Mouse (Mus musculus) pancreas, adult 10 weeks (tissue): Measurements from ENCODE around the gene Med23. TPM values are rescaled to one million over a fixed set of nuclear protein-coding genes. Genes with fewer than 3 reads are reported as not detected.

Source experiments
- polyA plus RNA-seq: library from polyadenylated mRNA; stranded (reverse); fragments of 350-450 nt; fragmentation: Illumina TruSeq; extraction: RNeasy Lipid Tissue Mini Kit (QIAGEN cat#74804); gene quantifications from one replicate; pipeline ENCODE4 v1.2.3, GENCODE M21; 2015; ENCODE audit warnings: low read depth, low replicate concordance; ENCODE audit not compliant: insufficient read depth

The Med23 gene
- 3.4 TPM for polyA plus RNA-seq

GRCm38 (mm10) chr10:24869760-24870290, at the start of gene Med23:
Med23 (plus strand) TSS chr10:24869986.

DNA sequence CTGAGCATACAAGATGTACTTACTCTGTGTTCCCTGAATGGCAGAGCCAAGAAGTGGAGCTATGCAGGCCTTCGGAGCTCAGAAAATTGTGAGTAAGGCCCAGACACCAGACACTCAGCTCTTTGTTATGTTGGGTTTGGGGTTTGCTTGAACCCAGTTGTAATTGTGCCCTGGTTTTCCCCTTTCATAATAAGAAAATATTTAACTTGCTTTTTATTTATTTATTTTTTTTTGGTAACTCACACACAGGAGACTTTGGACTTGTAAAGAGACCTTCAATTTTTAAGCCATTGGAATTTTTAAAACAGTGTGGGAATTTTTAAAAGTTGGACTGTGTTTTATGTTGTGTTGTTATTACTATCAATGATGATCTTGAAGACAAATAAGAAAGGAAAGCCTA, 27.1 kb upstream of the Med23 start, which contains the start of gene Enpp3:
Gene Enpp3 (minus strand): TSS at position 148 of the 400 bp plus-strand sequence.

DNA sequence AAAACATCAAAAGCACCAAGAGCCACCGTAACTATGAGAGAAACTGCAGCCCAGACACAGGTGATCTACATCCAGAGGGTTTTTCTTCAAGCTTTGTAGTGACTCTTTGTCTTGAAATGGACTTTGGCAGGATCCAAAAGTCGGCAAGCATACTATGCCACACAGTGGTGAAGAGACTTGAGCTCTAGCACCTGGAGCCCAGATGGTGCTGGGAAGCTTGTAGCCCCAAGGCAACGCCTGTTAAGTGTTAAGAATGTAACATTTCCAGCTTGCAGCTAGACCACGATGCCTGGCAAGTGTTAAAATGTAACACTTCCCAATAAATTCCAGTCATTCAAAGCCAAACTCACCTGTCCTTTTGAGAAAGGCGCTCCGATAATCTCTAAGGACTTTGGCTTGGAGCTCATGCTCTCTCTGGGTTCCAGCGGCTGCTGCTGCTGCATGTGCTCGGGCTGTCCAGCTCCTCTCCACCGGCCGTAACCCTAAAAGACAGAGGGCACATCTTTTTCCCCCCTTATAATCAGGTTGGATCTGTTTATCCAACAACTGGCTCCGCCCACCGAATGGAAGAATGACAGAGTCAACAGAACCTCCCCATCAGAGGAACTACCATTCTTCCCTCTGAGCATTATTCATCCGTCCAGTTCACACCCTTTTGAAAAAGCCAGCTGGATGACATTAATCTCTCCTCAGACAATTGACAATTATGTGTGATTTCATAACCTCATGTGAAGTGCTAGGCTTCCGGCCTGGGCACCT, 57.4 kb downstream of the Med23 start, which contains the start of gene Arg1:
Gene Arg1 (minus strand): TSS at position 523 of the 759 bp plus-strand sequence.

Other genes with a start within 250 kb of the Med23 start
- 1.4 TPM for gene Enpp1, start 157.8 kb upstream of the Med23 start, polyA plus RNA-seq
- 1.7 TPM for gene Enpp3, start 27.2 kb upstream of the Med23 start, polyA plus RNA-seq
- 3.8 TPM for gene Arg1, start 57.5 kb downstream of the Med23 start, polyA plus RNA-seq